Mouse (Mus musculus) c-Kit-positive CD71-positive TER-119-positive erythroid progenitor cells, embryonic 14.5 days (primary cell): Measurements from ENCODE around the gene Syt15.
"Not testable (repeated sequence)": the region's sequence is repeated elsewhere in the genome, so short reads cannot be mapped to it uniquely, and the experiment has no call there.

Experiments used
- DNase-seq: peaks from one replicate; pipeline ENCODE4 v3.0.0-alpha.2; 2013; ENCODE audit warnings: low spot score

Syt15 gene

GRCm38 (mm10) chr14:34227981-34228380 is 8.6 kb downstream of the Syt15 start:
- DNase-seq: no peak

GRCm38 (mm10) chr14:34228830-34229506 is 9.6 kb downstream of the Syt15 start:
- no peak for DNase-seq

GRCm38 (mm10) chr14:34232340-34232739 is 12.9 kb downstream of the Syt15 start:
- no peak for DNase-seq

GRCm38 (mm10) chr14:34232866-34233680 is 13.7 kb downstream of the Syt15 start:
- DNase-seq: no peak

- DNase-seq: no peak
These were observed 14.5 kb downstream of the Syt15 start for GRCm38 (mm10) chr14:34233846-34234245.

GRCm38 (mm10) chr14:34234630-34235380 is 15.4 kb downstream of the Syt15 start:
- DNase-seq: peak; percentile 30

- DNase-seq: no peak
These were observed 20.9 kb downstream of the Syt15 start for GRCm38 (mm10) chr14:34240263-34240662.

- DNase-seq: no peak
These were observed 21.3 kb downstream of the Syt15 start for GRCm38 (mm10) chr14:34240676-34241075.

GRCm38 (mm10) chr14:34252470-34253145 is 33.2 kb downstream of the Syt15 start:
- DNase-seq: no peak

- no peak for DNase-seq
These were observed 33.9 kb downstream of the Syt15 start for GRCm38 (mm10) chr14:34253261-34253660.

- DNase-seq: not testable (repeated sequence)
These were observed 39.1 kb downstream of the Syt15 start for GRCm38 (mm10) chr14:34258525-34258924.

- DNase-seq: no peak
These were observed 48.7 kb downstream of the Syt15 start for GRCm38 (mm10) chr14:34268046-34268445.

GRCm38 (mm10) chr14:34273280-34273679 is 53.9 kb downstream of the Syt15 start:
- DNase-seq: peak; percentile 15

- DNase-seq: no peak
These were observed 54.7 kb downstream of the Syt15 start for GRCm38 (mm10) chr14:34274141-34274540.

- DNase-seq: no peak
These were observed 55.8 kb downstream of the Syt15 start for GRCm38 (mm10) chr14:34275225-34275624.

GRCm38 (mm10) chr14:34279726-34280125 is 60.3 kb downstream of the Syt15 start:
- DNase-seq: no peak
